Mouse (Mus musculus) MEL (cell line): ENCODE data around the gene Ccdc127. TPM values are rescaled to one million over a fixed set of nuclear protein-coding genes. Genes with fewer than 3 reads are reported as not detected.

Source experiments
- DNase-seq: peaks from one replicate; pipeline ENCODE4 v3.0.0; 2011; ENCODE audit warnings: low read depth, low spot score
- H3K27ac ChIP-seq: 2 replicates; pipeline ENCODE4 v1.5.1; 2012; ENCODE audit warnings: low read depth, mild to moderate bottlenecking, control low read depth, low read length, moderate library complexity; ENCODE audit not compliant: control insufficient read depth
- H3K27me3 ChIP-seq, 2 experiments: fragments of 150-350 bp in 1 of 2; sonication (generic) in 1 of 2; 2 replicates each; pipeline ENCODE4 v1.6.1; 2012; ENCODE audit warnings: low read length in 2 of 2, mild to moderate bottlenecking in 2 of 2, improper control_type of control experiment in 1 of 2, moderate library complexity in 1 of 2; ENCODE audit not compliant: insufficient read depth in 2 of 2, control insufficient read depth in 1 of 2
- H3K36me3 ChIP-seq, 2 experiments: 2 replicates each; pipeline ENCODE4 v1.6.1; 2012 to 2014; ENCODE audit warnings: low read length in 2 of 2, improper control_type of control experiment in 1 of 2, inconsistent platforms in 1 of 2, mild to moderate bottlenecking in 1 of 2; ENCODE audit not compliant: insufficient read depth in 2 of 2, control insufficient read depth in 1 of 2
- H3K4me1 ChIP-seq, 2 experiments: fragments of 150-350 bp in 1 of 2; sonication (generic) in 1 of 2; 2 replicates each; pipeline ENCODE4 v1.6.1; 2012; ENCODE audit warnings: low read length in 2 of 2, improper control_type of control experiment in 1 of 2, mild to moderate bottlenecking in 1 of 2; ENCODE audit not compliant: insufficient read depth in 2 of 2, control insufficient read depth in 1 of 2
- H3K4me3 ChIP-seq, 2 experiments: fragments of 150-350 bp in 1 of 2; sonication (generic) in 1 of 2; 2 replicates each; pipeline ENCODE4 v1.5.1; 2012; ENCODE audit warnings: low read depth in 2 of 2, low read length in 2 of 2, mild to moderate bottlenecking in 2 of 2, moderate library complexity in 2 of 2, control low read depth in 1 of 2, improper control_type of control experiment in 1 of 2; ENCODE audit not compliant: control insufficient read depth in 1 of 2, insufficient read depth in 1 of 2
- H3K79me2 ChIP-seq: 2 replicates; pipeline ENCODE4 v1.6.1; 2012; ENCODE audit warnings: mild to moderate bottlenecking, low read length, moderate library complexity; ENCODE audit not compliant: control insufficient read depth, poor library complexity, insufficient read depth
- H3K9ac ChIP-seq: 2 replicates; pipeline ENCODE4 v1.6.1; 2012; ENCODE audit warnings: low read depth, mild to moderate bottlenecking, control low read depth, low read length, moderate library complexity; ENCODE audit not compliant: control insufficient read depth, poor library complexity, severe bottlenecking
- H3K9me3 ChIP-seq: fragments of 150-350 bp; sonication (generic); replicated peaks from 2 replicates; pipeline ENCODE4 v1.6.1; 2012; ENCODE audit warnings: mild to moderate bottlenecking, low read length, improper control_type of control experiment, moderate library complexity; ENCODE audit not compliant: insufficient read depth
- BHLHE40 ChIP-seq: IDR thresholded peaks from 2 replicates; pipeline ENCODE4 v1.6.1; 2012; ENCODE audit warnings: low read depth, mild to moderate bottlenecking, inconsistent platforms, low read length, improper control_type of control experiment, borderline replicate concordance
- CHD2 ChIP-seq: IDR thresholded peaks from 2 replicates; pipeline ENCODE4 v1.6.1; 2011; ENCODE audit warnings: low read length, improper control_type of control experiment
- CTCF ChIP-seq, 3 experiments: IDR thresholded peaks in 2 of 3; conservative IDR thresholded peaks in 1 of 3; 2 replicates each; pipeline ENCODE4 v1.5.1; 2011 to 2012; ENCODE audit warnings: low read length in 3 of 3, low read depth in 2 of 3, mild to moderate bottlenecking in 2 of 3, improper control_type of control experiment in 1 of 3, inconsistent platforms in 1 of 3, mixed read lengths in 1 of 3, moderate library complexity in 1 of 3; ENCODE audit not compliant: control insufficient read depth in 1 of 3, insufficient read depth in 1 of 3, poor library complexity in 1 of 3, severe bottlenecking in 1 of 3
- ETS1 ChIP-seq: IDR thresholded peaks from 2 replicates; pipeline ENCODE4 v1.6.1; 2012; ENCODE audit warnings: low read depth, mild to moderate bottlenecking, inconsistent platforms, low read length, improper control_type of control experiment, moderate library complexity
- GABPA ChIP-seq: IDR thresholded peaks from 2 replicates; pipeline ENCODE4 v1.6.1; 2012; ENCODE audit warnings: low read depth, mild to moderate bottlenecking, inconsistent platforms, low read length, improper control_type of control experiment, moderate library complexity
- MYB ChIP-seq: IDR thresholded peaks from 2 replicates; pipeline ENCODE4 v1.6.1; 2011; ENCODE audit warnings: mild to moderate bottlenecking, low read depth, low read length, improper control_type of control experiment
- POLR2AphosphoS5 ChIP-seq: IDR thresholded peaks from 2 replicates; pipeline ENCODE4 v1.6.1; 2012; ENCODE audit warnings: low read depth, borderline replicate concordance, mild to moderate bottlenecking, inconsistent platforms, low read length, moderate library complexity, mixed read lengths
- RAD21 ChIP-seq: IDR thresholded peaks from 2 replicates; pipeline ENCODE4 v1.6.1; 2011; ENCODE audit warnings: mild to moderate bottlenecking, low read depth, low read length, improper control_type of control experiment
- SIN3A ChIP-seq: IDR thresholded peaks from 2 replicates; pipeline ENCODE4 v1.6.1; 2012; ENCODE audit warnings: low read length, improper control_type of control experiment, inconsistent platforms
- SMC3 ChIP-seq: IDR thresholded peaks from 2 replicates; pipeline ENCODE4 v1.6.1; 2011; ENCODE audit warnings: low read depth, low read length, improper control_type of control experiment
- TCF12 ChIP-seq: IDR thresholded peaks from 2 replicates; pipeline ENCODE4 v1.6.1; 2014; ENCODE audit warnings: low read depth, mild to moderate bottlenecking, inconsistent platforms, low read length, improper control_type of control experiment, moderate library complexity
- UBTF ChIP-seq: IDR thresholded peaks from 2 replicates; pipeline ENCODE4 v1.6.1; 2012; ENCODE audit warnings: low read depth, mild to moderate bottlenecking, inconsistent platforms, low read length, improper control_type of control experiment, moderate library complexity, borderline replicate concordance; ENCODE audit not compliant: insufficient read depth
- ZC3H11A ChIP-seq: IDR thresholded peaks from 2 replicates; pipeline ENCODE4 v1.6.1; 2012; ENCODE audit warnings: low read depth, mild to moderate bottlenecking, inconsistent platforms, low read length, improper control_type of control experiment
- ZKSCAN1 ChIP-seq: IDR thresholded peaks from 2 replicates; pipeline ENCODE4 v1.6.1; 2012; ENCODE audit warnings: low read depth, mild to moderate bottlenecking, inconsistent platforms, low read length, improper control_type of control experiment, moderate library complexity
- ZNF384 ChIP-seq: IDR thresholded peaks from 2 replicates; pipeline ENCODE4 v1.6.1; 2012; ENCODE audit warnings: low read depth, mild to moderate bottlenecking, inconsistent platforms, low read length, improper control_type of control experiment
- polyA plus RNA-seq, 2 experiments: library from polyadenylated mRNA; stranded (reverse) in 1 of 2; unstranded in 1 of 2; fragments of >175 nt in 1 of 2; fragments of >200 nt in 1 of 2; gene quantifications; 2 replicates each; pipeline versions ENCODE4 v1.2.1 to v1.2.4; 2012; ENCODE audit warnings: low replicate concordance in 2 of 2, low read depth in 1 of 2; ENCODE audit not compliant: insufficient read length in 2 of 2, insufficient read depth in 1 of 2, missing spikeins in 1 of 2
- total RNA-seq: library from RNA; depleted of rRNA; stranded (reverse); fragments of 300-350 nt; gene quantifications from 2 replicates; pipeline ENCODE4 v1.2.3, GENCODE M21; 2012

Ccdc127 gene
- total and polyA plus RNA-seq, 3 experiments, result 30.2 to 33.6 TPM; not detected in 1

DNA sequence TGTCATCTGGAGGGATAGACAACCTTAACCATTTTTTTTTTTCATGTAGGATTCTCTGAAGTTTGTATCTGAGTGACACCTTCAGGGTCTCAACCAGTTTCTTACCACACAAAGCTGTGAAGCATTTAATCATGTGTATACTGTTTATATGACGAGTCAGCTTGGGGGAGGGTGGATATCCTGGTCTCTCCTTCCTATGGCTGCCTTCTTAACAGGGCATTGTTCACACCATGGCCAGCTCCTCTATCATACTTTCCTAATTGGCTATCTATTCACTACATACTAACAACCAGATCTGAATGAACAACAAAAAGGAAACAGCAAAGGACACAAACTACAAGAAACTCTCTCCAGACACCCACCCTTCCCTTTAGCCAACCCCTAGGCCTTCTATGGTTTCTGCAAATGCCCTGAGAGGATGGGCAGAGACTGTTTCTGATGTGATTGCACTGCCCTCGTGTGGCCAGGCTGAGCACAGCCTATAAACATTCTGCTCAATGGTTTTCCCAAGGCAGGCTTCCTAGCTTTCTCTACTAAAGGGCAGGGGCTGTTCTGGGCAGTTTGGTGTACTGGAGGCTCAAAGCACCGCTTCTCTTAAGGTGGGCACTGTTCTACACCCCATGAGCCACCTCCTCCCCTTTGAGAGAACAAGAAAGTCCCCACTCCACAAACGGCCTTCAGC is 49.0 kb upstream of the Ccdc127 start:
- Histone ChIP-seq H3K27ac (no peak overlapping the region), H3K27me3 (no peaks in the 10 kb centered on the region), H3K4me1 (no peaks in the 10 kb centered on the region), H3K36me3 (peaks cover 0 to 5% of the 10 kb centered on the region in 2 experiments; a peak in 2 of 4 replicates), H3K9me3 (no peaks in the 10 kb centered on the region), H3K4me3 (no peak overlapping the region), H3K9ac (no peak overlapping the region), H3K79me2 (no peaks in the 10 kb centered on the region)
- DNase-seq, result peak; percentile 68
- TF ChIP-seq UBTF (no peak), GABPA (no peak), BHLHE40 (0 out of 2 replicates have a peak, but pooled peaks have one; percentile 19), CTCF (IDR thresholded peaks at IDR 0.05 in 2 of 3, conservative IDR thresholded peaks at IDR 0.05 in 1 of 3; ENCODE audit: control insufficient read depth in 1 of 3, insufficient read depth in 1 of 3, low read depth in 2 of 3, low read length in 3 of 3, poor library complexity in 1 of 3, severe bottlenecking in 1 of 3) (peak; percentile 76 to 98 (median 91)), CHD2 (no peak), ETS1 (no peak), RAD21 (peak; percentile 94), ZNF384 (0 out of 2 replicates have a peak, but pooled peaks have one; percentile 12), TCF12 (no peak), ZKSCAN1 (no peak), SIN3A (0 out of 2 replicates have a peak, but pooled peaks have one; percentile 37), SMC3 (peak; percentile 93), ZC3H11A (peak; percentile 90)

- no peaks in the 10 kb centered on the region for H3K9me3 ChIP-seq
- no peaks in the 10 kb centered on the region for H3K27me3 ChIP-seq
- no peak overlapping the region for H3K27ac ChIP-seq
- TF ChIP-seq MYB, result no peak
- TF ChIP-seq POLR2AphosphoS5, result peak; percentile 13; the same call in 1 of the 2 replicates
- H3K79me2 ChIP-seq, result no peaks in the 10 kb centered on the region
- no peak overlapping the region for H3K4me3 ChIP-seq
- peaks cover 0 to 7% of the 10 kb centered on the region in 2 experiments; a peak in 2 of 4 replicates for H3K36me3 ChIP-seq
- DNase-seq, result no peak
- no peaks in the 10 kb centered on the region for H3K4me1 ChIP-seq
- no peak overlapping the region for H3K9ac ChIP-seq
Observed at GRCm38 (mm10) chr13:74301607-74301984, 48.5 kb upstream of the Ccdc127 start.
